Mouse (Mus musculus) thymus, postnatal 0 days (tissue): ENCODE data around the gene Ffar3. TPM values are rescaled to one million over a fixed set of nuclear protein-coding genes. Genes with fewer than 3 reads are reported as not detected.

Experiments used
- DNase-seq: peaks from one replicate; pipeline ENCODE4 v3.0.0-alpha.2; 2015; ENCODE audit warnings: low spot score
- polyA plus RNA-seq: library from polyadenylated mRNA; unstranded; fragments of >200 nt; fragmentation: Nextera tagmentation; extraction: Ambion mirVana; gene quantifications from 2 replicates; pipeline ENCODE4 v1.2.1, GENCODE M21; 2015

Ffar3 gene
- 0.10 TPM in 1 of 2 replicates, not detected in the other for polyA plus RNA-seq

DNA sequence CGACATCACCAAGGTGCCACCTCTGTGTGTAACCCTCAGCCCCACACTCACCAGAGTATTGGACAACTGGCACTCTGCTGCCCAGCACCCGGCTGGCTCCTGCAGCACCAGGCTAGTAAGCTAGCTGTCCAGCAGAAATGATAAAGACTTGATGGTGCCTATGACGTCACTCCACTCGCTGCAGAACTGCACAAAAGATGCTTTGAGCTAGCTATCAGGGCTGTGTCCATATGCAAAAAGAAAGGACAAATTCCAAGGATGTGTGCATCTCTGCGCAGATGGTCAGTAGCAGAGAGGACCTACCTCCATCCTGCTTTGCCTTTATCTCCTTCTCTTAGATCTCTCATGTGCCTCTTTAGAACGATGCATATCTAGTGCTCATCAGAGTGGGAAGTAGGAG is at the start of gene Ffar3:
Ffar3 (minus strand) TSS at position 101 of the 400 bp plus-strand sequence.
- no peak for DNase-seq

DNA sequence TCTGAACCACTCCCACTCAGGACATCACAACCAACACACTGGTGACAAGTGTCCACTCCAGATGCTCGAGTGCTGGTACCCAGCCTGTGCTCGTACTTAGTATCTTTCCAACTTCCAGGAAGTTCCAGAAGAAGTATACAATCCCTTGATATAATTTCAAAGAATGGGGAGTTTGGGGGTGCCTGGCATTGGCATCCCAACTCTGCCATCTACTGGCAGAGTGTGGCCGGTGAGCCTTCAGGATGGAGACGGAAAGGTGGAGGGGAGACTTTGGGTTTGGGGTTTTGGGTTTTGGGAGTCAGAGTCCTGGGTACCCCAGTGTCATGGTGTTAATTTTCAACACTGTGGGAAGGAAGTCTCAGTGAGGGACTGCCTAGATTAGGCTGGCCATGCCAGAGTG is 48.1 kb upstream of the Ffar3 start:
- peak; percentile 11 for DNase-seq

DNA sequence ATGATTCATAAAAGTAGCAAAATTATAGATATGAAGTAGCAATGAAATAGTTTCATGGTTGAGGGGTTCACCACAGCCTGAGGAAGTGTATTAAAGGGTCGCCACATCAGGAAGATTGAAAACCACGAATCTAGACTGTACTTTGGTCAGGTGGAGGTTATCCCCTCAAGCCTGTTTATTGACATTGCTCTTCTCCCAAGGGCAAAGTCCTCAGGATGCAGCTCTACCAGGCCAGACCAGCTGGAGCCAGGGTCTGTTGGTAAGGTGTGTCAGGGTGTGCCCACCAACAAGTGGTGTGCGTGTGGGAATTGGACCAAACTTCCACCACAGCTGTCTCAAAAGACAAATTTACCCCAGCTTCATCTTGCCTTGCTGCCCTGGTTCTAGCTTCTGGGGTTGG is 39.2 kb upstream of the Ffar3 start:
- no peak for DNase-seq

DNA sequence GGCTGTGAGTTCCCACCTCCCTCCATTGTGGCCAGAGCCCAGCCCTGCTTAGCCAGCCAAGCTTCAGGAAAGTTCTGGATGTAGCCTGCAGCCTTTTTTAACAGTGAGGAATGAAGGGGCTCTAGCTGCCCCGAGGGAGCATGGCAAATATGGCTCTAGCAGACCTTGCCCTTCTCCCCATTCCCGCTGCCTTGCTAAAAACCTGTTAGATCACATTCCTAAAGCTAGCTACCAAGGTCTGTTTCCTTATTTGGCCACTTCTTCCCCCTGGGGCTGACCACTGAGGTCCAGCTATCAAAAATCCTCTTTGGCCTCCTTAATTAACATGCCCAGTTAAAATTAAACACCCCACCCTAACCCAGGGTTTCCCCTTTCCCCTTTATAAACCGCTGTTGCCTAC is 36.5 kb upstream of the Ffar3 start:
- no peak for DNase-seq

DNA sequence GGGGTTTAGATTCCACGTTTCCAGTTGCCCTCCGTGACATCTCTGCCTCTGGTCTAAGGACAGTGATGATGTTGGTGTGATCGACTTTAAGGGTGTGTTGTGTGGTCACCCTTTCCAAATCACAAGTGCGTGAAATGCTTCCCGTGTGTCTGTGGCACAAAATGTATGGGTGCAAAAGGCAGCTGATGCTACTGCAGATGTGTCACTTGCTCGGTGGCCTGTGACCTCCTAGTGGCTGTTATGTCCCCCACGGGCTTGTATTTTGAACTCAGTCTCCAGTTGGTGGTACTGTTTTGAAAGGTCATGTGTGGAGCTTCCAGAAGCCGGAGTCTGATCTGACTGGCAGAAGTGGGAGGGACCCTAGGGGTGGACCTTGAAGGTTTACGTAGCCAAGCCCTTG is 35.8 kb upstream of the Ffar3 start:
- no peak for DNase-seq

DNA sequence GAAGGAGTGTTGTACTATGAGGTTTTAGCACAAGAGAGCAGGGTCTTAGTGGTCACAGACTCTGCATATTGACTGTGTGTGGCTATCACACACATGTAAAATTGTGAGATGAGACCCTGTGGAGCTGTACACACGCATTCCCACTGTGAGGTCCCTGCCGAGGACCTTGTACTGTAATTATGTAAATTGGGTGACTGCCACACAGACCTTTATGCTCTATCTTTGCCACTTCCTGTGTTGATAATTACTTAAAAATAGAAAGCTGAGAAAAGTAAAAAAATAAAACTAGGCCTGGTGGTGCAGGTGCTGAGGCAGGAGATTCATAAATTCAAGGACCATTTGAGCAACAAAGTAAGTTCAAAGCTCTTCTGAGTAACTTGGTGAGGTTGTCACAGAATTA is 34.7 kb upstream of the Ffar3 start:
- peak; percentile 4 for DNase-seq

DNA sequence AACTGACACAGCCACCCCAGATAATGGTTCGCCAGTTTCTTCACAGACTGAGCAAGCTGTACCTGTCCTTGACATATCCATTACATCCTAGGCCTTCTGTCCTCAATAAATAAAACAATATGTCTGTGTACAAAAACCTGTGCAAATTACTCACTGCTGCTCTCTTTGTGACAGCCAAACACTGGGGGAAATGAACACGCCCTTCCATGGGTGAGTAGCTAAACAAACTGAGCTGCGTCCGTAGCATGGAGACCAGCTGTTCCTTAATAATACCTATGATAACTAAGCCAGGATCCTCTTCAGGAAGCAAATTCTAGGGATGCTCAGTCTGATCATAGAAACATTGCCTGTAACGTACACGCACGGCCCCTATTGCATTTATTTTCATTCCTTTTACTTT is 32.8 kb upstream of the Ffar3 start:
- no peak for DNase-seq

DNA sequence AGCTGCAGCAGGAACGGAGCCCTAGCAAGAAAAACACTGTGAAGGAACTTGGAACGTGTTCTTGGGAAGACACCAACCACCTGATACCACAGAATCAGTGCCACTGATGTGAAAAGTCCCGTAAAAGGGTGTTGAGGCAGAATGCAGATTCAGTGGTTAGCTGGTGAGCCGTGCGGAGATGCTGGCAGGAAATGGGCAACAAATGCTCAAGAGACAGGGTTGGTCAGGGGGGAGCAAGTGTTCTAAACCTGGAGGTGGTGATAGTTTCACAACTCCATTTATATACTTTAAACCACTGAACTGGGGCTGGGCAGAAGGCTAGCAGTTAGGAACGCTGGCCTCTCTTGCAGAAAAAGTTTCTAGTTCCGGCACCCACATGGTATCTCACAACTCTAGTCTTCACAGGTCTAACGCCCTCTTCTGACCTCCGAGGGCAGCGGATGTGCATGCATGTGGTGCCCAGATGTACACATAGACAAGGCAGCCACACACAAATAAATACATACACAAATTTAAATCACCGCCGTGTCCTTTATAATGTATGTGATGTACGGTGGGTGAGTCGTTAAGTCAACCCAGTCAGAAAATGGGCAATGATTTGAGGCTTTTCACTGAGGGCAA is 31.7 kb upstream of the Ffar3 start:
- no peak for DNase-seq

DNA sequence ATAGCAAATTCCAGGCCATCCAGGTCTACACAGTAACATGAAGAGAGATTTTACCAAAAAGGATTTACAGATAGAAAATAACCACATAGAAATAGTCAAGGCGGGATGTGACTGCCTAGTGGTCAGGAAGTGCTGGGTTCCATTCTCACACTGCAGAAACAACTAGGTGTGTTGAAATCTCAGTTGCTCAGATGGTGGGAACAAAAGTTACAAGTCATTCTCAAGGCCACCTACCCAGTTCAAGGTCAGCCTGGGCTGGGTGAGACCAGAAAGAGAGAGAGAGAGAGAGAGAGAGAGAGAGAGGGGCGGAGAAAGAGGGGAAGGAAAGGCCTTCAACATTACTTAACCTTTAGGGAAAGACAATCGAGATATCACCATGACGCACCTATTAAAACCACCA is 30.9 kb upstream of the Ffar3 start:
- no peak for DNase-seq

DNA sequence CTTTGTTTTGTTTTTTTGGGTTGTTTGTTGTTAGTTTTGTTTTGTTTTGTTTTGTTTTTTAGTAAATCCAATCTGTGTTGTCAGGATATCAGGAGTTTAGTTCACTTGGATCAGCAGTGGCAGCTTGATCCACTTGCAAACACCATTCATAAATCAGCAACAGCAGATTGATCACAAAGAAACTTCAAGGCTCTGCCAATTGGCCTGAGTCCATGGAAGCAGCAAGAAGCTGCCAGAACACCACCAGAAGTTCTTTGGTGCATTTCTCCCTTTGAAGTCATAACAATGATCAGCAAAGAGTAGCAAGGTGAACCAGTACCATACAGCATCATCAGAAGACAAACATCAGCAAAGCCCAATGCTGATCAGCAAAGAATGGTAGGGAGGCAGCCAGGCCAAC is 28.1 kb upstream of the Ffar3 start:
- DNase-seq, result no peak

DNA sequence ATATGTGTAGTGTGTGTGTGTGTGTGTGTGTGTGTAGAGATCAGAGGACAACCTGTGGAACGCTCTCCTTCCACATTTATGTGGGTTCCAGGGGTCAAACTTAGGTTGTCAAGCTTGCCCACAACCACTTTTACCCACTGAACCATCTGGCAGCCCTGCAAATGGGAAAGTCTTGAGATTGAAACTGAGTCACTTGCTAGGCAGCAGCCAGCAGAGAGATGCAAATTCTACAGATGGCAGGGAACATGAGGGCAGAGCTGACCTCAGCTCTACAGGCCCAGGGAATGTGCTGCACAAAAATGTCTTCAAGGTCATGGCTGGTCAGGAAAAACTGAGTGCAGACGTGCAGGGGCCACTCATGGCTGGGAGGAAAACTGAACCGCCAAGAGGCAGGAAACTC is 25.4 kb upstream of the Ffar3 start:
- DNase-seq, result no peak

DNA sequence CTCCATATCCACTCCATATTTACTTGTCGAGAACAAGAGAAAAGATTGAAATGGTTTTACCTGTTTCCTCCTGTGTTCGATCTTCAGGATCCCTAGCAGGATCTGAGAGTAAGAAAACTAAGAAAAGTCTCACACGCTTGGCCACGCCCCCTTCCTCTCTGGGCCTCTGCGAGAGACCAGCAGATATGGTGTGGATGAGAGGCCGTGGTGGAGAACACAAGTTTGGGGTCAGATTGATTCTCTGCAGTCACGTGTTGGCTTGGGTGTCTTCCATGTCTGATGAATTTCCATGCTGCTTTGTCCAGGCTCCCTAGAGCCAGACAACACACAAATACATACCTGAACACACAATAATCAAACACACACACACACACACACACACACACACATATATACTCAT is 24.2 kb upstream of the Ffar3 start, which contains the start of gene Cd22:
Cd22 (minus strand) TSS at position 167 of the 400 bp plus-strand sequence.
- no peak for DNase-seq

DNA sequence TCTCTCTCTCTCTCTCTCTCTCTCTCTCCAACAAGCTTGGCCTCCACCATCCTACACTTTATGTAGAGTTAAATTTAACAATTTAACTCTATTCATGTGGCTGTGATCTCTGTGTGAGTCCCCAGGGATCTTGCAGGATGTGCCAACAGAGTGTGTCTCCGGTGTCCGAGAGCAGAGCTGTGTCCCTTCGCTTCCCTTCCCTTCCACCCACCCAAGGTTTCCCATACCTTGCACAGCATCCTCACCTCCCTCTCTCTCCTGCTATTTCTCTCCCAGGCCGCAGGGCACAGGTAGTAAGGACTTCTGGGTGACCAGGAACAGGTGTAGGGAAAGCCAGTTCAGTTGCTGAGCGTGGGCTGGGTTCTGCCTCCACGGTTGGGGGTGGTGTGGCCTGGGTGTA is 23.0 kb upstream of the Ffar3 start:
- DNase-seq, result no peak

DNA sequence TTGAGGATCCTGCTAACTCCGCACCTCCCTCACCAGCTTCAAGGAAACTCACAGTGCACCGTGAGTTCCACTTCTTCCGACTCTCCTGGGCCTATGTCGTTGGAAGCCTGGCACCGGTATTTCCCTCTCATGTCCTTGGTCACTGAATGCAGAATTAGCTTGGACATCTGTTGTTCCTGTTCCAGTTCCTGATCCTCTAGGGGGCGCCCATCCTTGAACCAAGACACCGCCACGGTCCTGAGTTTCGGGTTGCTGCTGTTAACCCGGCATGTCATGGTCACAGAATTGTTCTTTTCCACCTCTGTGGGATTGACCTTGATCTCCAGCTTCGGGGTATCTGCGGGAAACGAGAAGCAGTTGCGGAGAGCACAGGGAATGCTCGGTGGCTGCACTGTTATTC is 17.1 kb upstream of the Ffar3 start:
- DNase-seq, result peak; percentile 30

DNA sequence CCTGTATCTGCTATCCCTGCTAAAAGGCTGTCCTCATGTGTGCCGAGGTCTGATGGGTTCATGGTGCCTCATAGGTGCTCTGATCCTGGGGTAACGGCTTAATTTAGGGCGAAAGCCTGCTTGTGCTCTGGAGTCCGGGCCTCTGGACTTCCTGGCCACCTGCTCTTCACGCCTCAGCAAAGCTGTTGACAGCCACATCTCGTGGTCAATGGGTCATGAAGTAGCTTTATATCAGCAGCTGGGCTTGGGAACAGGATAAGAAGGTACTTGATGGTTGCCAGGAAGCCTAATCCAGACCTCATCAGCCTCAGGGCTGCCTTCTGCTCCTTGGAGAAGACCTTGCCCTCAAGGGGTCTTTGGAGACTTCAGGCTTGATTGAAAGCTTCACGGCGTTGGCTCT is 7.4 kb upstream of the Ffar3 start:
- DNase-seq, result no peak

DNA sequence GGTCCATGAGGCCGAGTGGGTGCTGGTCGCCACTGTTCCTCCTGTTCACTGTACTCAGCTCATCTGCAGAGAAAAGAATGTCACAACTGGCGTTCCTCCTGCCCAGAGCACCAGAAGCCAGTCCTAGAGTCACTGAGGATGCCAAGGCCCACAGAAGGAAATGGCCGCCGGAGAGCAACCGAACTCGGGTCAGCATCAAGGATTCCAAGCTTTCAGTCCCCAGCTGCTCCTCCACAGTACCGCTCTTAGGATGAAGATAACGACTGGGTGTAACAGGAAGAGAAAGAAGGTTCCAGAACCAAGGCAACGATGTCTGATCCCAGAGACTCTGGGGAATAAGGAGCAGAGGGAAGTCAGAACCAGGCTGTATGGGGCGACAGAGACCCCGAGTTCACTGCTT is 5.5 kb upstream of the Ffar3 start, which contains the start of gene Ffar1:
Ffar1 (minus strand) TSS at position 101 of the 400 bp plus-strand sequence.
- DNase-seq, result no peak

DNA sequence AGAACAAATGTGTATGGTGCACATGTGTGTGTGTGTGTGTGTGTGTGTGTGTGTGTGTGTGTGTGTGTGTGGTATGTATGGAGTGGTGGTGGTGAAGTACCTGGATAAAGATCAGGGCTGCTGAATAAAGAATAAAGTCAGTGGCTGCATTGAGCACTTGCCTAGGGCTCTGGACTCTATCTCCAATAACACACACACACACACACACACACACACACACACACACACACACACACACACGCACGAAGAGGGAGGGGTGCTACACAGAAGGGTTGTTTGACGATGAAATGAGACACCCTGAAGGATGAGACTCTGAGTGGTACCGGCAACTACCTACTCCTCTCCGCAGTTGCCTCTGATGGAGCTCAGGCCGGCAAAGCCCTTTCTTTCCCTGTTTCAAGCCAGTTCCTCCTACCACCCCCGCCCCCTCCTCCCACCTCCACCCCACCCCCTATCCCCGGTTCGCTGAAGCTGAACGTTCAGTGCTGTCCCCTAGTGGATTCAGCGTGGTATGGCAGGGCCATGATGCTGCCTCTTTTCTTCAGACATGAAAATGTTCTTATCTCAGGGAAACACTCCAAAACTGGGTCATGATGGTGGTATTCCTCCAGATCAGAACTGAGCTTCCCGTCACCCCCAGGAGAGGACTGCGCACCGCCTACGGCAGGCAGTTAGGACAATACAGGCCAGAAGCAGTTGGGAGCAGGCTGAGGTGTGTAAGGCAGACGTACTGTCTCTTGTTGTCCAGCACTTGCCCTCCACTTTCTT is 3.8 kb upstream of the Ffar3 start:
- peak; percentile 81 for DNase-seq

DNA sequence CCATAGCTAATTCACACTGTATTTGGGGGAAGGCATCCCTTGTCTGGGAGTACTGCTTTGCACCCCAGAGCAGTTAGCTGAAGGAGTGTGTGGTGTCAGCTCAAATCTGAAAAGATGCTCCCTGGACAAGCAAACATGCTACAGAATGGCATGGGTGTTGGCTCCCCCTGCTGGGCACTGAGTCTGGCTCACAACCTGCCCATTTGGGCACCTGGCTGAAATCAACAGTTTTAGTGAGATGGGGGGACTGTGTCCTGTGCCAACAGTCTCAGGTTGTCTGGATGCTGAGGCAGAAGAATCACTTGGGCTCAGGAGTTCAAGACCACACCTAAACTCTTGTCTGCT is 3.3 kb upstream of the Ffar3 start:
- DNase-seq, result peak; percentile 77

DNA sequence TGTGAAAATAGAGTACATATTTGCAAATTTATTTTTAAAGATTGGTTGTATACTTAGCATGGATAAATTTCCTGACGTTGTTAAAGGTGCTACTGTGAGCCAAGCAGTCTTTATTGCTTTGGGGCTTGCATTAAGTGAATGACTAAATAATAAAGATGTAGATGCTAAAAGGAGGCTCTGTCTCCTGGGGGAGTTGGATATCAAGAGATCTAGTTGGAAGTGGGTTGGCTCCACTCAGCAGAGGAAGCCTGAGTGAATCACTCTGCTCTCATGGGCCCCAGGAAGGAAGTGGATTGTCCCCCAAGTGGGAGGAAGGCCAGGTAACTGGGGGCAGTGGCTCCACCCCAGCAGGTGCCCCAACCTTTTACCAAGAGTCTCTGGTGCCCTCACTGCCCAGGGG is 1.8 kb upstream of the Ffar3 start:
- DNase-seq, result no peak

DNA sequence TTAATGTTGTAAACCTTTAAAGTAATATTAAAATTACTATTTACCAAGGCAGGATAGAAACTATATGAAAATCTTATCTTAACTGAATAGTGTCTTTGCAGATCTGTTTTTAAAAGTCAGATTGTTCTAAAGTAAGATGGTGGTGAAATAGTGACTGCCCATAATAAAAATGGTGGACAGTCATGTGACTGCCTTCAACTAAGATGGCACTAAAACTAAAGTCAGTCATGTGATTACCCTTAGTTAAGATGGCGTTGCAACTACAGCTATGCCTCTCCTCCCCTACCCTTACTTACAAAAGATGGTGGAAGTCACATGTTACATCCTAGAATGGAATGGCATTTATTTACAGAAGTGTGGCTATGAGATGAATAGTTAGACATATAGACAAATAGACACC is 4.6 kb downstream of the Ffar3 start:
- DNase-seq, result no peak

DNA sequence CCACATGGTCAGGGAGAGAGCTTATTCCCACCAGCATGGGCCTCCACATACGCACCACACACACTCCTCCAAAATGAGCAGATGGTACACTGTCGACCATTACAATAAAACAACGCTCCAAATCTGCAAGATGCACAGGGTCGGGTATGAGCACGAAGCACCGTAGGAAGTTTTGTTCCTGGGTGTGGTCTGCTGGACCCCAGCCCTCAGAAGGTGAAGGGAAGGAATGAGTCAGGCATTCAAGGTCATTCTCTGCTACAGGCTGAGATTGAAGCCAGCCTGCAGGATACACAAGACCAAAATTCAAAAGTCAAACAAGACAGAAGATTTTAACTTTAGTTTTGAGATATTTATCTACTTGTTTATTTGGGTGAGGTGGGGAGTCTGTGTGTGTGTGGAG is 8.0 kb downstream of the Ffar3 start:
- no peak for DNase-seq

DNA sequence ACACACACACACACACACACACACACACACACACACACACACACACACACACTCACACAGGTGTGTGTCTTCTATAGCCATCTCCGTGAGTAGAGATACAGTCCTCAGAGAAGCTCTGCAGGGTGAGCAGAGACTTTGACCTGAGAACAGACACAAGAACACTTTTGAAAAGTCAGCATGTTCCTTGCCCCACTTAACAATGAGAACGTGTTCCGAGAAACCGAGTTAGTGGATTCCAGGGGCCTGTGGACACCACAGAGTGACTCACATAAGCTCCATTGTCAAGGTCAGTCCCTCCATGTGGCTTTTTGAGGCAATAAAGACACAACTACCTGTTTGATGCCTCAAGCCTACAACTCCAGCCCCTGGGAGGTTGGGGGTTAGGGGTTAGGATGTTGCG is 8.6 kb downstream of the Ffar3 start:
- DNase-seq, result no peak

DNA sequence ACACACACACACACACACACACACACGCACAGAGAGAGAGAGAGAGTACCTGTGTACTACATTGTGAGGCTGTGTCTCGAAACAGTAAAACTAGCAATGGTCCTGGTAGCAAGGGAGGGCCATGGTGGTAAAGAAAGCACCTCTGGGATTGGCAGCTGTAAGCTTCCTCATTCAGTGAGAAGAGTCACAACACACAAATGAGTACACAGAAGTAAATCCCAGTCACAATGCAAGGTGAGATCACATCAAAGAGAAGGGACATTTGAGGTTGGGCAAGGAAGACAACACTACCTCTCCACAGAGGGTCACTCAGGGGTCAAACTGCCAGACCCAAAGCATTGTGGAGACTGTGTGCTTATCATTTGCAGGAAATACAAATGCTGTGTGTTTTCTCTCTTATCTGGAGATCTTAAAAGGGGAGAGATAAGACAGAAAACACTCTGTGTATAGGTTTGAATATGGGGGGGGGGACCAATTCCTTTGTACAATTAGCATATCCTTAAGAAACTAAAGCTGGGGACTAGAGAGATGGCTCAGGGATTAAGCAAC is 9.4 kb downstream of the Ffar3 start:
- DNase-seq, result no peak
